Mouse (Mus musculus) forebrain, embryonic 13.5 days (tissue): ENCODE results near the gene Zfp618. TPM values are rescaled to one million over a fixed set of nuclear protein-coding genes. Genes with fewer than 3 reads are reported as not detected.

Source experiments
- ATAC-seq: fragments of 200-750 bp; cut with Nextera tagmentation; 2 replicates; pipeline ENCODE4 v1.8.0; 2017
- H3K27ac ChIP-seq: fragments of 300-500 bp; sonication (generic); 2 replicates; pipeline ENCODE4 v1.5.1; 2015; ENCODE audit warnings: inconsistent platforms, mild to moderate bottlenecking, moderate library complexity
- H3K27me3 ChIP-seq: fragments of 300-500 bp; sonication (generic); 2 replicates; pipeline ENCODE4 v1.6.1; 2015; ENCODE audit warnings: mild to moderate bottlenecking, inconsistent platforms
- H3K36me3 ChIP-seq: fragments of 300-500 bp; sonication (generic); 2 replicates; pipeline ENCODE4 v1.6.1; 2015; ENCODE audit warnings: mild to moderate bottlenecking, inconsistent platforms; ENCODE audit not compliant: poor library complexity, severe bottlenecking
- H3K4me1 ChIP-seq: fragments of 300-500 bp; sonication (generic); 2 replicates; pipeline ENCODE4 v1.6.1; 2015; ENCODE audit warnings: inconsistent platforms
- H3K4me2 ChIP-seq: fragments of 300-500 bp; sonication (generic); 2 replicates; pipeline ENCODE4 v1.6.1; 2015; ENCODE audit warnings: inconsistent platforms, mild to moderate bottlenecking, moderate library complexity
- H3K4me3 ChIP-seq: fragments of 300-500 bp; sonication (generic); 2 replicates; pipeline ENCODE4 v1.5.1; 2015; ENCODE audit warnings: mild to moderate bottlenecking, inconsistent platforms
- H3K9ac ChIP-seq: fragments of 300-500 bp; sonication (generic); 2 replicates; pipeline ENCODE4 v1.6.1; 2015; ENCODE audit warnings: mild to moderate bottlenecking, inconsistent platforms
- H3K9me3 ChIP-seq: fragments of 300-500 bp; sonication (generic); replicated peaks from 2 replicates; pipeline ENCODE4 v1.6.1; 2016; ENCODE audit warnings: inconsistent platforms
- WGBS: fragments of 180-500 bp; shearing (Covaris S2); methylation state at CpG from one replicate; pipeline ENCODE4 v1.1.7; 2015; 5-methylcytosine and 5-hydroxymethylcytosine counted together
- polyA plus RNA-seq: library from polyadenylated mRNA; unstranded; fragments of >200 nt; fragmentation: Nextera tagmentation; extraction: Ambion mirVana; gene quantifications from 2 replicates; pipeline ENCODE4 v1.2.1, GENCODE M21; 2015

Gene Zfp618
- polyA plus RNA-seq, 1 experiment from 2014 or later: 21.7 TPM

GRCm38 (mm10) chr4:63084473-63084889 is 119.1 kb downstream of the Zfp618 start:
- Histone ChIP-seq H3K4me2 (no peak overlapping the region), H3K4me3 (no peak overlapping the region), H3K27ac (no peak overlapping the region), H3K27me3 (no peaks in the 10 kb centered on the region), H3K9me3 (no peaks in the 10 kb centered on the region), H3K4me1 (no peaks in the 10 kb centered on the region), H3K36me3 (peaks cover 69% of the 10 kb centered on the region), H3K9ac (no peak overlapping the region)
- ATAC-seq: peak; percentile 50; the same call in 1 of the 2 replicates
- 71% methylated on average over 8 of the region's 8 CpGs for WGBS

- Histone ChIP-seq H3K36me3 (peaks cover 53% of the 10 kb centered on the region), H3K27me3 (no peaks in the 10 kb centered on the region), H3K4me2 (no peak overlapping the region), H3K9me3 (no peaks in the 10 kb centered on the region), H3K27ac (no peak overlapping the region), H3K9ac (no peak overlapping the region), H3K4me1 (no peaks in the 10 kb centered on the region), H3K4me3 (no peak overlapping the region)
- no peak for ATAC-seq
- 85% methylated on average over 1 of the region's 1 CpGs for WGBS
Observed at GRCm38 (mm10) chr4:63089484-63089883, 124.1 kb downstream of the Zfp618 start.

- no peak overlapping the region for H3K27ac ChIP-seq
- no peak overlapping the region for H3K4me3 ChIP-seq
- H3K4me1 ChIP-seq: no peaks in the 10 kb centered on the region
- peaks cover 68% of the 10 kb centered on the region for H3K36me3 ChIP-seq
- no peak for ATAC-seq
- no peaks in the 10 kb centered on the region for H3K9me3 ChIP-seq
- H3K27me3 ChIP-seq: no peaks in the 10 kb centered on the region
- H3K9ac ChIP-seq: no peak overlapping the region
- WGBS: 90% methylated on average over 5 of the region's 5 CpGs
- H3K4me2 ChIP-seq: no peak overlapping the region
Observed at GRCm38 (mm10) chr4:63091151-63091550, 125.8 kb downstream of the Zfp618 start.

DNA sequence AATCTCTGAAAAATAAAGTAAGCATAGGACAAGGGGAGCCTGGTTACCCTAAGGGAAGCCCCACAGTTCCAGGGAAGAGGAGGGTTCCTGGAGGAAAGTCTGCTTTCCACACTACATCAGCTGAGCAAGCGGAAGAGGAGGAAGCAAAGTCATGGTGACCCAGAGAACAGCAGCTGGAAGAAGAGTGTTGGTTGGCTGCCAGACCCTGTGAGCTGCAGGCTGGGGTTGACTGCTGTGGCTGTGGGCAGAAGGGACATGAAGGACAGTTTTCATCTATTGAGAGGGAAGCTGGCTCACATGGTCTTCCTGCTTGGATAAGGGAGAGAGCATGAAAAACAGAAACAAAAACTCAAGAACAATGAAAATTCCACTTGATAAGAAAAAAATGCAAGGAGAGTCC is 132.2 kb downstream of the Zfp618 start:
- H3K27me3 ChIP-seq: no peaks in the 10 kb centered on the region
- H3K9ac ChIP-seq: no peak overlapping the region
- H3K36me3 ChIP-seq: peaks cover 57% of the 10 kb centered on the region
- no peak overlapping the region for H3K4me2 ChIP-seq
- 100% methylated on average over 1 of the region's 1 CpGs for WGBS
- no peaks in the 10 kb centered on the region for H3K4me1 ChIP-seq
- H3K9me3 ChIP-seq: no peaks in the 10 kb centered on the region
- no peak for ATAC-seq
- H3K4me3 ChIP-seq: no peak overlapping the region
- no peak overlapping the region for H3K27ac ChIP-seq

GRCm38 (mm10) chr4:63100478-63100877 is 135.1 kb downstream of the Zfp618 start:
- ATAC-seq: no peak
- H3K4me3 ChIP-seq: no peak overlapping the region
- 95% methylated on average over 11 of the region's 11 CpGs for WGBS
- H3K4me2 ChIP-seq: no peak overlapping the region
- no peaks in the 10 kb centered on the region for H3K27me3 ChIP-seq
- H3K27ac ChIP-seq: no peak overlapping the region
- peaks cover 47% of the 10 kb centered on the region for H3K36me3 ChIP-seq
- H3K9me3 ChIP-seq: no peaks in the 10 kb centered on the region
- H3K9ac ChIP-seq: no peak overlapping the region
- H3K4me1 ChIP-seq: no peaks in the 10 kb centered on the region

DNA sequence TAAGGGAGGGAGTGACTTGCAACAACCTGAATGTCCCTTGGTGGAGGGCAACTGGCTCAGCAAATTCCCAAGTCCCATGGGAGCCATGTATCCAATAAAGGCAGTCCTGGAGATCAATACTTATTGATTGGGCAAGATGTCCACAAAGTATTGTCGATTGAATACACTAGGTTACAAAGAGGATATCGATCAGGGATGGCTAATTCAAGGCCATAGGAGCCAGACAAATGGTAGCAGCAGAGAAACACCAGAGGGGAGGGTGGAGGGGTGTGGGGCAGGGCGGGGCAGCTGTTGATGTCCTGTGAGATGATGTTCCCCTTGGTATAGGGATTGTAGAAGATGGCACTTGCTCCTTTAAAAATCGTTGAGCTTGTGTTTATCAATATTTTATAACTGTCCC is 136.7 kb downstream of the Zfp618 start:
- H3K9me3 ChIP-seq: no peaks in the 10 kb centered on the region
- peaks cover 36% of the 10 kb centered on the region for H3K36me3 ChIP-seq
- no peak overlapping the region for H3K27ac ChIP-seq
- H3K4me2 ChIP-seq: no peak overlapping the region
- WGBS: 96% methylated on average over 4 of the region's 4 CpGs
- no peak overlapping the region for H3K4me3 ChIP-seq
- no peak for ATAC-seq
- no peaks in the 10 kb centered on the region for H3K4me1 ChIP-seq
- no peak overlapping the region for H3K9ac ChIP-seq
- H3K27me3 ChIP-seq: no peaks in the 10 kb centered on the region

GRCm38 (mm10) chr4:63105651-63106050 is 140.3 kb downstream of the Zfp618 start:
- H3K9ac ChIP-seq: no peak overlapping the region
- no peak overlapping the region for H3K4me3 ChIP-seq
- no peaks in the 10 kb centered on the region for H3K4me1 ChIP-seq
- H3K9me3 ChIP-seq: no peaks in the 10 kb centered on the region
- H3K36me3 ChIP-seq: peaks cover 34% of the 10 kb centered on the region
- no peak overlapping the region for H3K27ac ChIP-seq
- H3K4me2 ChIP-seq: no peak overlapping the region
- no peaks in the 10 kb centered on the region for H3K27me3 ChIP-seq
- 93% methylated on average over 8 of the region's 8 CpGs for WGBS
- no peak for ATAC-seq

- Histone ChIP-seq H3K27ac (no peak overlapping the region), H3K9ac (no peak overlapping the region), H3K9me3 (no peaks in the 10 kb centered on the region; the same call in 1 of the 2 replicates), H3K4me3 (no peak overlapping the region), H3K4me1 (no peaks in the 10 kb centered on the region), H3K27me3 (no peaks in the 10 kb centered on the region), H3K36me3 (peaks cover 55% of the 10 kb centered on the region), H3K4me2 (no peak overlapping the region)
- ATAC-seq: peak; percentile 93
- 90% methylated on average over 5 of the region's 5 CpGs for WGBS
Observed at GRCm38 (mm10) chr4:63118639-63119437, 153.5 kb downstream of the Zfp618 start.

DNA sequence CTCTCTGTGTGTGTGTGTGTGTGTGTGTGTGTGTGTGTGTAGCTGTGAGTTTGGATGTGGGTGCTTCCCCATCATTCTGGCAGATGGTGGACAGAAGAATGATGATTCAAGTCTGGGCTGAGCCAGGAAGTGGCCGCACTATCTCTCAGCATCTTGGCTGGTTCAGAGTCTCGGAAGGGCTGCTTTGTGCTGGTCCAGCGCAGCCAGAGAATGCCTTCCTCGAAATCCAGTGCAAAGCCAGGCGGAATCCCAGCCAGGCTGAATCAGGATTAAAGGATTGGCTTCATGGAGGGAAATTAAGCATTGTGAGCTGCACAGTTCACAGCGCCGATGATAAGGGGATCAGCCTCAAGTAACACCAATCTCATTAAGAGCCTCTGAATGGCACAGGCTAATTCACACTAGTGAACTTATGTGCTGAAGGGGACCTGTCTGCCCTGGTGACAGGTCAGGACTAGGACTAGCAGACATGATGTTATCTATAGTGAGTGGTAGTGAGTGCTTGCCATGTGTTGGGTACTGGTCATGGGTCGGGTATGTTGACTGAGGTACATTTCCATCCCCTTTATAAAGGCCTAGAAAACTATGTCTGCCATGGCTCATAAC is 159.6 kb downstream of the Zfp618 start:
- no peaks in the 10 kb centered on the region for H3K4me1 ChIP-seq
- H3K9me3 ChIP-seq: no peaks in the 10 kb centered on the region; the same call in 1 of the 2 replicates
- 17% methylated on average over 8 of the region's 8 CpGs for WGBS
- no peak overlapping the region for H3K4me3 ChIP-seq
- H3K27me3 ChIP-seq: no peaks in the 10 kb centered on the region
- no peak for ATAC-seq
- 0 out of 2 replicates have a peak overlapping the region, but pooled peaks have one; percentile 35 for H3K27ac ChIP-seq
- no peak overlapping the region for H3K4me2 ChIP-seq
- no peak overlapping the region for H3K9ac ChIP-seq
- peaks cover 31% of the 10 kb centered on the region for H3K36me3 ChIP-seq

GRCm38 (mm10) chr4:63129891-63130624 is 164.7 kb downstream of the Zfp618 start:
- no peak for ATAC-seq
- H3K27ac ChIP-seq: no peak overlapping the region
- no peaks in the 10 kb centered on the region for H3K27me3 ChIP-seq
- H3K9me3 ChIP-seq: no peaks in the 10 kb centered on the region
- H3K4me1 ChIP-seq: no peaks in the 10 kb centered on the region
- H3K4me2 ChIP-seq: no peak overlapping the region
- 90% methylated on average over 5 of the region's 5 CpGs for WGBS
- no peak overlapping the region for H3K4me3 ChIP-seq
- H3K36me3 ChIP-seq: peaks cover 32% of the 10 kb centered on the region
- no peak overlapping the region for H3K9ac ChIP-seq

- WGBS: 94% methylated on average over 6 of the region's 6 CpGs
- H3K9me3 ChIP-seq: peaks cover 13% of the 10 kb centered on the region; the same call in 1 of the 2 replicates
- no peak overlapping the region for H3K4me2 ChIP-seq
- H3K4me1 ChIP-seq: no peaks in the 10 kb centered on the region
- no peaks in the 10 kb centered on the region for H3K27me3 ChIP-seq
- H3K27ac ChIP-seq: no peak overlapping the region
- H3K36me3 ChIP-seq: no peaks in the 10 kb centered on the region
- H3K4me3 ChIP-seq: no peak overlapping the region
- H3K9ac ChIP-seq: no peak overlapping the region
- no peak for ATAC-seq
Observed at GRCm38 (mm10) chr4:63147268-63147667, 181.9 kb downstream of the Zfp618 start.

DNA sequence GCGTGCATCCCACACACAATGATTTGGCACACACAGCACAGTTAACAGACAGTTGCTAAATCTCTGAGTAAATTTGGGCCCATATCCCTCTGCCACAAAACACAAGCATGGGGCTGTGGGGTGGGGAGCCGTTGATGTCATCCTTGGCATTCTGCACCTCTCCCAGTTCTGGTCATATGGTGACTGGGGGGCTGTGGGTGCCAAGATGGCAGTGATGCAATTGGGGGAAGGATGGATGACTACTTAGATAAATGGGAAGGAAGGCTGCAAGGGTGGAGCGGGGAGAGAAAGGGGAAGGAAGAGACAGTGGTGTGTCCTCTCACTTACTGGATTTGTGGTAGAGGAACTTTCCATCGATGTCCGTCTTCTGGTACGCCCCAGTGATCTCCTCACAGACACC is 185.8 kb downstream of the Zfp618 start:
- Histone ChIP-seq H3K36me3 (no peaks in the 10 kb centered on the region), H3K27ac (no peak overlapping the region), H3K9ac (no peak overlapping the region), H3K9me3 (peaks cover 9% of the 10 kb centered on the region; the same call in 1 of the 2 replicates), H3K4me3 (no peak overlapping the region), H3K27me3 (no peaks in the 10 kb centered on the region), H3K4me1 (no peaks in the 10 kb centered on the region), H3K4me2 (no peak overlapping the region)
- peak; percentile 27; the same call in 1 of the 2 replicates for ATAC-seq
- WGBS: 90% methylated on average over 6 of the region's 6 CpGs
